Mouse (Mus musculus): ENCODE data around the gene Fkbp8. TPM values are rescaled to one million over a fixed set of nuclear protein-coding genes. Genes with fewer than 3 reads are reported as not detected.

Gene Fkbp8
- polyA plus RNA-seq, 1 experiment from 2014 or later = 245 TPM

- DNase-seq (no peak), ATAC-seq (ENCODE audit: insufficient read depth) (no peak)
- Histone ChIP-seq H3K4me1 (ENCODE audit: insufficient read depth) (peaks cover 3% of the 10 kb centered on the region; the same call in 1 of the 2 replicates), H3K36me3 (ENCODE audit: insufficient read depth) (peaks cover 46% of the 10 kb centered on the region), H3K27me3 (ENCODE audit: insufficient read depth, low read length) (no peaks in the 10 kb centered on the region), H3K9ac (no peak overlapping the region; the same call in 1 of the 2 replicates), H3K27ac (ENCODE audit: low read depth) (no peak overlapping the region), H3K4me2 (peak overlapping the region; percentile 10; the same call in 1 of the 2 replicates), H3K9me3 (ENCODE audit: low read depth, low read length) (no peaks in the 10 kb centered on the region), H3K4me3 (ENCODE audit: low read depth, low read length) (no peak overlapping the region)
- WGBS = 74% methylated on average over 5 of the region's 5 CpGs
- TF ChIP-seq CTCF (IDR thresholded peaks at IDR 0.05; ENCODE audit: low read depth) = no peak
Observed at GRCm38 (mm10) chr8:70529299-70529698, 1.8 kb downstream of the Fkbp8 start.

- WGBS = 93% methylated on average over 3 of the region's 3 CpGs
- DNase-seq (no peak), ATAC-seq (ENCODE audit: insufficient read depth) (no peak)
- Histone ChIP-seq H3K9me3 (ENCODE audit: low read depth, low read length) (no peaks in the 10 kb centered on the region), H3K27me3 (ENCODE audit: insufficient read depth, low read length) (no peaks in the 10 kb centered on the region), H3K4me2 (peak overlapping the region; percentile 10; the same call in 1 of the 2 replicates), H3K27ac (ENCODE audit: low read depth) (no peak overlapping the region), H3K4me1 (ENCODE audit: insufficient read depth) (peaks cover 3% of the 10 kb centered on the region; the same call in 1 of the 2 replicates), H3K36me3 (ENCODE audit: insufficient read depth) (peaks cover 50% of the 10 kb centered on the region), H3K4me3 (ENCODE audit: low read depth, low read length) (no peak overlapping the region), H3K9ac (no peak overlapping the region; the same call in 1 of the 2 replicates)
- TF ChIP-seq CTCF (IDR thresholded peaks at IDR 0.05; ENCODE audit: low read depth) = no peak
Observed at GRCm38 (mm10) chr8:70529741-70530161, 2.2 kb downstream of the Fkbp8 start.

GRCm38 (mm10) chr8:70530314-70530713, 2.8 kb downstream of the Fkbp8 start:
- 95% methylated on average over 2 of the region's 2 CpGs for WGBS

GRCm38 (mm10) chr8:70534281-70534680, 6.8 kb downstream of the Fkbp8 start:
- Histone ChIP-seq H3K27me3 (ENCODE audit: insufficient read depth, low read length) (no peaks in the 10 kb centered on the region), H3K27ac (ENCODE audit: low read depth) (no peak overlapping the region), H3K9me3 (ENCODE audit: low read depth, low read length) (no peaks in the 10 kb centered on the region), H3K36me3 (ENCODE audit: insufficient read depth) (peaks cover 77% of the 10 kb centered on the region), H3K4me3 (ENCODE audit: low read depth, low read length) (no peak overlapping the region), H3K4me2 (no peak overlapping the region), H3K4me1 (ENCODE audit: insufficient read depth) (peaks cover 2% of the 10 kb centered on the region; the same call in 1 of the 2 replicates), H3K9ac (no peak overlapping the region)
- ATAC-seq (ENCODE audit: insufficient read depth) (no peak), DNase-seq (no peak)
- TF ChIP-seq CTCF (IDR thresholded peaks at IDR 0.05; ENCODE audit: low read depth) = no peak
- 93% methylated on average over 12 of the region's 12 CpGs for WGBS

More at GRCm38 (mm10) chr8:70530314-70530713, 2.8 kb downstream of the Fkbp8 start:
- Histone ChIP-seq H3K9me3 (ENCODE audit: low read depth, low read length) (no peaks in the 10 kb centered on the region), H3K27ac (ENCODE audit: low read depth) (no peak overlapping the region), H3K4me2 (no peak overlapping the region), H3K4me1 (ENCODE audit: insufficient read depth) (peaks cover 3% of the 10 kb centered on the region; the same call in 1 of the 2 replicates), H3K4me3 (ENCODE audit: low read depth, low read length) (no peak overlapping the region), H3K27me3 (ENCODE audit: insufficient read depth, low read length) (no peaks in the 10 kb centered on the region), H3K36me3 (ENCODE audit: insufficient read depth) (peaks cover 55% of the 10 kb centered on the region), H3K9ac (no peak overlapping the region)
- DNase-seq = no peak
- TF ChIP-seq CTCF (IDR thresholded peaks at IDR 0.05; ENCODE audit: low read depth) = peak; percentile 22
- no peak for ATAC-seq (ENCODE audit: insufficient read depth)

GRCm38 (mm10) chr8:70535221-70535620, 7.7 kb downstream of the Fkbp8 start:
- Histone ChIP-seq H3K9ac (no peak overlapping the region), H3K36me3 (ENCODE audit: insufficient read depth) (peaks cover 71% of the 10 kb centered on the region)
- no peak for ATAC-seq (ENCODE audit: insufficient read depth)

GRCm38 (mm10) chr8:70535701-70536100, 8.2 kb downstream of the Fkbp8 start:
- Histone ChIP-seq H3K9me3 (ENCODE audit: low read depth, low read length) (no peaks in the 10 kb centered on the region), H3K27ac (ENCODE audit: low read depth) (no peak overlapping the region), H3K36me3 (ENCODE audit: insufficient read depth) (peaks cover 66% of the 10 kb centered on the region), H3K4me3 (ENCODE audit: low read depth, low read length) (no peak overlapping the region), H3K4me2 (no peak overlapping the region), H3K9ac (no peak overlapping the region), H3K4me1 (ENCODE audit: insufficient read depth) (peaks cover 10% of the 10 kb centered on the region), H3K27me3 (ENCODE audit: insufficient read depth, low read length) (no peaks in the 10 kb centered on the region)
- TF ChIP-seq CTCF (IDR thresholded peaks at IDR 0.05; ENCODE audit: low read depth) = no peak
- WGBS = 87% methylated on average over 2 of the region's 2 CpGs
- DNase-seq (no peak), ATAC-seq (ENCODE audit: insufficient read depth) (no peak)

More at GRCm38 (mm10) chr8:70535221-70535620, 7.7 kb downstream of the Fkbp8 start:
- H3K27me3 ChIP-seq (ENCODE audit: insufficient read depth, low read length) = no peaks in the 10 kb centered on the region
- H3K27ac ChIP-seq (ENCODE audit: low read depth) = no peak overlapping the region
- 81% methylated on average over 3 of the region's 3 CpGs for WGBS
- H3K4me3 ChIP-seq (ENCODE audit: low read depth, low read length) = no peak overlapping the region
- no peak for DNase-seq
- H3K9me3 ChIP-seq (ENCODE audit: low read depth, low read length) = no peaks in the 10 kb centered on the region
- H3K4me1 ChIP-seq (ENCODE audit: insufficient read depth) = peaks cover 5% of the 10 kb centered on the region
- no peak for TF ChIP-seq CTCF (IDR thresholded peaks at IDR 0.05; ENCODE audit: low read depth)
- H3K4me2 ChIP-seq = no peak overlapping the region

- Histone ChIP-seq H3K4me2 (peak overlapping the region; percentile 97), H3K27me3 (ENCODE audit: insufficient read depth, low read length) (no peaks in the 10 kb centered on the region), H3K9ac (peak overlapping the region; percentile 80), H3K9me3 (ENCODE audit: low read depth, low read length) (no peaks in the 10 kb centered on the region), H3K36me3 (ENCODE audit: insufficient read depth) (peaks cover 42% of the 10 kb centered on the region), H3K27ac (ENCODE audit: low read depth) (peak overlapping the region; percentile 96), H3K4me1 (ENCODE audit: insufficient read depth) (peaks cover 15% of the 10 kb centered on the region), H3K4me3 (ENCODE audit: low read depth, low read length) (peak overlapping the region; percentile 79)
- peak; percentile 12; the same call in 1 of the 2 replicates for ATAC-seq (ENCODE audit: insufficient read depth)
- WGBS = 10% methylated on average over 24 of the region's 24 CpGs
- peak; percentile 74 for DNase-seq
- TF ChIP-seq CTCF (IDR thresholded peaks at IDR 0.05; ENCODE audit: low read depth) = no peak
Observed at GRCm38 (mm10) chr8:70538024-70538579, 10.6 kb downstream of the Fkbp8 start.

Data from lung, embryonic 14.5 days (tissue).